Mouse (Mus musculus) kidney, postnatal 4 days (tissue): ENCODE results near the gene Polr2b.

Experiments
- DNase-seq, 2 experiments: peaks; one replicate each; pipeline ENCODE4 v3.0.0; 2021; ENCODE audit warnings: mixed read lengths in 2 of 2

The Polr2b gene

DNA sequence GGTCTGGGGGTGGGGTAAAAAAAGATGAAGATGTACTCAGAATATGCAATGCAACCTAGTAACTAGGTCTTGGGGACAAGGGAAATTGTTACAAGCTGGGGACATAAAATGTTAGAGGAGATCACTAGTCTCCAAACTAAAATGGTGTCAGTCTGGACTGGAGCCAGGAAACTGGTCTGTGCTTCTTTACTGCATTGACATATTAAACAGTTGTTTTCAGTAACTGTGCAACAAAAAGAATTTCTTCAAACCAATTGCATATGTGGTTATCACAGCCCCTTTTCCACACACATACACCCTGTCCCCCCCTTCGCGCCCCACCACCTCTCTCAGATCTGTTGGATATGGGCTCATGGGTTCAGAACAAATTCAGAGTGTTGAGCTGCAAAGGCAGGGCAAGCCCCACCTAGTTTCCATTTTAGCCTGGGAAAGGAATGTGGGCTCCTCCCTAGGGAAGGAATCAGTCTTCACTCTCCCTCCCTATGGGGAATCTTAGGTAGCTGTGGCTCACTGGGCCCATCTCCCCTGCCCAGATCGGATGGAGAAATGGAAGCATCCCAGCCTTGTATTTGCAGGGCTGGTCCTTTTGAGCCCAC, 54.6 kb downstream of the Polr2b start:
- DNase-seq, result peak in 1 of 2 experiments; percentile 57

DNA sequence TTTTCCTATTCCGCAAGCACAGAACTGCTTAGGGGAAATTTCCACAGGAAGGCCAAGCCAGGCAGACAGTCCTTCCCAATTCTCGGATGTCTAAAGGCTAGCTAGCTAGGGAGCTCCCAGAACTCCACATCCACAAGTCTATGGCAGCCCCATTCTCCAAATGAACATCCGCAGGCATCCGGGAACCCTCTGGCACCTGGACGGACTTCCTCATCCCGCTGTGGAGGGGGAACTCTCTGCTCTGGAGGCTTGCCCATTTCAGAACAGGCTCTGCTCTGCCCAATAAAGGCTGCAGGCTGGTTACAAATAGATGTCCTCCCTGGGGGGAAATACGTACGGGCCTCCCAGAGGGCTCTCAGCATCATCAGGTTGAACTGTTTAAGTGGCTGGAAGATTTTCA, 56.4 kb downstream of the Polr2b start:
- DNase-seq, result no peak

DNA sequence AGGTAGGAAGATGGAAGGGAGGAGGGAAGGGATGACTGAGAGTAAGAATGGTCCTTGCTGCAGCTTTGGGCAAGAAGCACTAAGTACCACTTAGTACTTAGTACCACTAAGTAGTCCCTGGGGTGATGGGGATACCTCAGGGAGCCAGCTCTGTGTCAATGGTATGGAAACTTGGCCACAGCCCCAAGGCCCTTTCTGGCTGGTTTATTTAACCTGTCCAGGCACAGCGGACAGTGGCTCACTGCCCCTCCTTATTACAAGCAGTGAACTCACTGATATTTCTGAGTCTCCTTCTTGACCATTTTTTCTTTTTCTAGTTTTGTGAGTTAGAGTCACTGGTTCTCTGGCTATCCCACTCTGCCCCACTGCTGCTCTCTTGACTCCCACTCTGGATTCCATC, 57.2 kb downstream of the Polr2b start:
- DNase-seq, result no peak

DNA sequence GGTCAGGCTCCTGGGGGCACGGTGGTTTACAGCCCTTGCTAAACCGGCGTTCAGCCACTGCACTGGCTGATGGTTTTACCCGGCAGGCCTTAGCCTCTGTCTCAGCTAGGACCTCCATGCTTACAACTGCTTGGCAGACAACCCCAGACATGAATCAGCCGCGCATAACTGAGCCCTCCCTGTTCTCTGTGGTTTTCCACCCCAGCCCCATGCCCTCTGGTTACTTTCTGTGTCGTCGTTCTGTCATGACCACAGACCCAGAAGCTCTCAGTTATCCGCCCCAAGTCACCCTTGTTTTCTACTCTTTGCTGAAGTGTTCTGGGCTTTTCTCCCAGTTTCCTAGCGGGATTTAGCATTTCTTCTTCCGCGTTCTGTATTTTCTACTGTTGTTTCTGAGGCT, 57.7 kb downstream of the Polr2b start:
- DNase-seq, result peak; percentile 60 to 68

DNA sequence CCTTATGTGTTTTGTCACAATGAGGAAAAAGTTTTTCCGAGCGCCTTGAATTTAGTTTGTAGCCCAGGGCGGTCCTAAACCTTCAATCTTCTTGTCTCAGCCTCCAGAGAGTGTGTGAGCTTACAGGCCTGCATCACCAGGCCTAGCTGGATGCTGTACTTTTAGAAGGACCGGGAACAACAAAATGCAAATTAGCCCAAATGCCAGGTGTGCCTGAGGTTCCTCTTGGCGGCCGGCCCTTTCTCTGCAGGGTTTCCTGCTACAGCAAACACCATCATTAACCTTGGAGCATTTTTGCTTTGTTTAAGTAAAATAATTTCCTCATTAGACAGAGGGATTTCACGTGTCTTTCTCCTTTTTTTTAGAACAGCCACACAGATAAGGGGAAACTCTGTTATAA, 58.2 kb downstream of the Polr2b start:
- DNase-seq, result no peak

DNA sequence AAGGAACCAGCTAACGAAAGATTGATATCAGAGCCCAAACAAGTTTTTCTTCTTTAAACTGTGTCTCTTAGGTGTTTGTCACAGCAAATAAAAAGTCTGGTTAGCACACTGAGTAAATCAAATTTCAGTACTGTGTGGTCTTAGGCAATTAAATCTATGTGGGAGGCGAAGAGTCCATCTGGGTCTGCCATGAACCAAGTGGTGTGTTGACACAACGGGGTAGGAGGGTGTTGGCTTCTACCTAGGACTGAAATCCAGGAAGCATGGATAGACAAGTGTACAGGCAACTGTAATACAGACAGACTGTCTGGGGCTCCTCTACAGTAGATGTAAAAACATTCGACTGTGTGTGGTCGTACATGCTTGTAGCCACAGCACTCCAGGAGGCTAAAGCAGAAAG, 59.4 kb downstream of the Polr2b start:
- DNase-seq, result no peak

DNA sequence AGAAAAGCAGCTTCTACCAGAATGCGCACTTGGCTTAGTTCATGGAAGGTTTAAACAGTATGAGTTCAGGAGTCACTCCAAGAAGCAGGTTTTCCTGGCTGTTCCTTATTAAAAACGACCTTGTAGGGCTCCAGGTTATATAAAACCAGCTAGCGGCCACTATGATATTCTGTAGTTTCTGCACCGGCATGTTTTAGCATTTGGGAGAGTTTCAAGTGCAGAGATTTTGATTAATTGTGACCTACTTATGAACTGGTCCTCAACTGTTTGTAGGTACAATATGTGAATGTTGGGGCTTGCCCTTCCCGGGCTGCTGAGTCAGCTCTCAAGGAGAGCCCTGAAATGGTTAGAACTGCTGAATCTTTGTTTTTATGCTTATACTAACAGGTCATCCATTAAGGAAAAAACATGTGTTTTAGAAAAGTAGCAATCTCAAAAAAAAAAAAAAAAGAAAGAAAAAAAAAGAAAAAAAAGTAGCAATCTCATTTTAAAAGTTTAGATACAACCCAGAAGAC, 60.5 kb downstream of the Polr2b start:
- no peak for DNase-seq

DNA sequence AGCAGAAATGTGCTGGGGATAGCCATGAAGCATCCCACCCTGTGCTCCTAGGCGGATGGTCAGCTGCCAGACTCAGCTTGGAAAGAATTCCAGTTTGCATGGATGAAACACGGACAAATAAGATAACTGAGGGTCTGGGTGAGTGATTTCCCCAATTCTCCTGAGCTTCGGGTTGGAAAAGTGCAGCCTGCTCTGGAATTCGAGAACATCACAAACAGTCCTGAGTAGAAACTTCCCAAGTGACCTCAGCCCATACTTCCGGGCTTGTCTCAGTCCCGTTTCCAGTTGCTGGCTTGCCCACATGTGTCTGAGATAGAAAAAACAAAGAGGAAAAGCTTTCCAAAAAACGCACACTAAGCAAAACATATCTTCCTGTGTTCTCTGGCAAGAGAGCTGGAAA, 62.3 kb downstream of the Polr2b start:
- no peak for DNase-seq

DNA sequence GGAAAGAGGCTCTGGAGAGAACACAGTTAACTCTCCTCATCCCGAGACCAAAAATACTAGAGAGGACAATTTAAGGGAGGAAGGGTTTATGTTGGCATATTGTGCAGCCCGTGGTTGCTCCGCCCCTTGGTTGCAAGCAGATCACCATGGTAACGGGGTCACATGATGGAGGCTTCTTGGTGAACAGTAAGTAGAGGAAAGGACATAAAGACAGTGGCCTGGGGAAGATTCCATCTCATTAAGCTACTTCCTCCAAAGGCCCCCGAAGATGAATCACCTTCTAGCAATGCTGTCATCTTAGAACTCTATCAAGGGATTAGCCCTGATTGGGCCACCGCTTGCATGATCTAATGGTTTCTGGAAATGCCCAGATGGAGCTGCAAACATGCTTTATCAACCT, 62.8 kb downstream of the Polr2b start:
- peak; percentile 55 to 73 for DNase-seq

DNA sequence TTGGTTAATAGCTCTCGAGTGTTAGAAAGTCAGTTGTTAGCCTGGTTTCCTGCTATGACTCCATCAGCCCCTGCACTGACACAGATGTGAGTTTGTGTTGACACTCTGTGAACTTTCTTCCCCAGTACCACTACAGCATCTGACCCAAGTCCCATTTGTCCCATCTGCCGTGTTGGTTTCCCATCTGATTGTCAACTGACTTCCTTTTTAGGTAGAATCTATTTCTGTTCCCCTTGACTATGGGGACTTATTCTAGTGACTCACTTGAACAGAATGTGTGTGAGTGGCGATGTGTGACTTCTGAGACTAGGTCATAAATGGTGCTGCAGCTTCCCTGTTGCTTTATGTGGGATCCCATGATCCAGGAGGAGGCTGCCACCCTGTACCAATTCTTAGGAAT, 65.0 kb downstream of the Polr2b start:
- DNase-seq, result no peak

DNA sequence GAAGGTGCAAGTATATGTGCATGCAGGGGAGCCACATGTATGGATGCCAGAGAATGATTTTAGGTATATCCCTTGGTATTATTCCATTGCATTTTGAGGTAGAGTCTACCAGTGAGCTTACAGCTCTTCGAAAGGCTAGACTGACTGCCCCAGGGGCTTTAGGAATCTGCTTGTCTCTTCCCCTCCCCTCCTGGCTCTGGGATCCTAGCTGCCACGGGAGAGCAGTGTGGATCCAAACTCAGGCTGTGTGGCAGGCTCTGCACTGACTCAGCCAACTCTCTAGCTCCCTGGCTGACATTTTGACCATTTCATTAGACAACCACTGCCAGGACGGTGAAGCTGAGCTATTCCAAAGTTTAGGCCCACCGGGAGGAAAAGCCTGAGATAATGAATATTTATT, 65.6 kb downstream of the Polr2b start:
- DNase-seq, result peak in 1 of 2 experiments; percentile 37

DNA sequence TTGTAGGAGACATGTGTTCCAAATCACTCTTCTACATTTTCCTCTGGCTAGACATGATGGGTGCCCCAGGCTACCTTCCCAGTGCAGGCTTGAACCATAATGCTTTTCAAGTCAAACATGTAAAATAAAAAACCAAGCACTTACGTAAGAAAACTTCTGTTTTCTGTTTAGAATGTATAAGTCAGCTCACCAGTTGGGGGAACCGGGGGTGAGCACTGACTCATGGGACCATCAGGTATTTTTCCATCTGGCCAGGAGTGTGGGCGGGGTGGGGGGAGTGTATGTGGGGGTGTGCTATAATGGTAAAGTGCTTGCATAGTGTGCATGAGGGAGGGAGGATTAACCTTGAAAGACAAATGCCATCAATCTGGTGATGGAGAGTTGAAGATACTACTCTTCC, 68.1 kb downstream of the Polr2b start:
- no peak for DNase-seq

DNA sequence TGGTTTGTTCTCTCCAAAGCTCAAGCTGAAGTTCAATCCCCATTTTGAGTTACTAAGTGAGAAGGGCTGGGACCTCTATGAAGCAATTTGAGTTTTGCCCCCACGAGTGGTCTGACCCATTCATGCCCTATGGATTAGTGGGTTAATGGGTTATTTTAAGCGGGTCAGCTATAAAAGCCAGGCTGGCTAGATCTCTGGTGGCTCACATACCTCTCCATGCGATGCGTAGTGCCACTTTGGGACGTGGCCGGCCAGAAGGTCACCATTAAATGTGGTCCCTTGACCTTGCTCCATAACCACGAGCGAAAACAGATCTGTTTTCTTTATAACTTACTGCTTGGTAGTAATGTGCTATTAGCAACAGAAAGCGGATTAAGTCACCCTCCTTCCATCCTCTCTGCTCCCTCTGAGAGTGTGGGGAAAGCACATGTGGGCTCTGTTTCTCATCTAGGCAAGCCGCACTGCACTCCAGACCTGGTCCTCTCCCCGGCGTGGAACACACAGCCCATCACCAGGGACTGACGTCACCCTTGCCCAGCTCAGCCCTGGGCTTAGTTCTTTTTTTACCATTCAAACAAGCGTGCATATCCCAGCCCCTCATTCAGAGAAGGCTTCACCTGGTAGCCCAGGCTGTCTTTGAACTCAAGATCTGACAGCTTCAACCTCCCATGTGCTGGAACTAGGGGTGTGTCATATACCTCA, 69.6 kb downstream of the Polr2b start:
- DNase-seq, result no peak

DNA sequence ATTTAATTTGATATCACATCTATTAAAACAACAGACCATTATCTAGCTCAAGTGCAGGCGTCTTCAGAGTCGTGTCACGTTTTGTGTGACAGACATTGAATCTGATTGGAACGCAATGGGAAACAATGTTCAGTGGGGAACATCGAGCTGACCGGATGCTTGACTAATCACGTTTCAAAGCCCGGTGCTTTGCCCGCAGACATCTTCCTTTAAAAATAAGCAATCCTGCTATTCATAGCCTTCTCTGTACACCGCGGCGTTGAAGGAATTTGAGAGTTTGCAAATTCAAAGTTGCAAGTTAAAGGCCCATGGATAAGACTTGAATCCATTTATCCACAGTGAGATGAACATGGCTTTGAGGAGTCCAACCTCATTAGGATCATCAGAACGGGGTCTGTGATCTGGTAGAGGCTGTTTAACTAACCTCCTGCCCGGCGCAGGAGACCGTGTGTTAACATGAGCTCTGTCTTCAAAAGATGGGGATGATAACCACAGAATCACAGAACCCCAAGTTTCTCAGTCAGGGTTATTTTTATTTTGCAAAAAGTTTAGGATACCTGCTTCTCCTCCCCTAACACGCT, 70.5 kb downstream of the Polr2b start:
- DNase-seq, result no peak

DNA sequence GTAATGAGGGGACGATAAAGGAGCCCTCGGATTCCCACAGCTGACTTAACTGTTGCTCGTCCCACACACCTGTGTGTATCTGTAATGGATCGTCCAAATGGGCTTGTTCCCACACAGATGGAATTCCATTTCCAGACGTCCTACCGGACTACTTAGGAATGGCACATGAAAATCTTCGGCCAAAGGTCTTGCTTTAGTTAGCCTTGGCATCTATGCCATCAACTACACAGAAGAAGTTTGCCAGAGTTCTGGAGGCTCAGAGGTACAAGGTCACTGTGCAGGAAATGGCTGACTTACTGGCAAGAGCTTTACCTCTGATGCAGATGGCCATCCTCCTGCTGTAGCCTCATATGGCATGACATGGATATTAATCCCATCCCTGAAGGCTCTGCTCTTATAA, 71.3 kb downstream of the Polr2b start:
- DNase-seq, result no peak

DNA sequence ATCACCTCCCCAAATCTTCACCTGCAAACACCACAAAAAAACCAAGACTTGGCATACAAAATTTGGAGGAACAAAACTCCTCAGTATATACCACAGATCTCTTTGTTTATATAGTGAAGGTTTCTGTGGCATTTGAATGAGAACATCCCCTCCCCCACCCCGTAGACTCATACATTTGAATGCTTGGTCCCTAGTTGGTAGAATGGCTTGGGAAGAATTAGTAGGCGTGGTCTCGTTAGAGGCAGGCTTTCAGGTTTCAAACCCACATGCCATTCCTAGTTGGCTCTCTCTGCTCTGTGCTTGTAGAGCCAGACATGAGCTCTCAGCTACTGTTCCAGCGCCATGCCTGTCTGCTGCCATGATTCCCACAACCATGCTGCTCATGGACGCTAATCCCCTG, 71.7 kb downstream of the Polr2b start:
- no peak for DNase-seq

DNA sequence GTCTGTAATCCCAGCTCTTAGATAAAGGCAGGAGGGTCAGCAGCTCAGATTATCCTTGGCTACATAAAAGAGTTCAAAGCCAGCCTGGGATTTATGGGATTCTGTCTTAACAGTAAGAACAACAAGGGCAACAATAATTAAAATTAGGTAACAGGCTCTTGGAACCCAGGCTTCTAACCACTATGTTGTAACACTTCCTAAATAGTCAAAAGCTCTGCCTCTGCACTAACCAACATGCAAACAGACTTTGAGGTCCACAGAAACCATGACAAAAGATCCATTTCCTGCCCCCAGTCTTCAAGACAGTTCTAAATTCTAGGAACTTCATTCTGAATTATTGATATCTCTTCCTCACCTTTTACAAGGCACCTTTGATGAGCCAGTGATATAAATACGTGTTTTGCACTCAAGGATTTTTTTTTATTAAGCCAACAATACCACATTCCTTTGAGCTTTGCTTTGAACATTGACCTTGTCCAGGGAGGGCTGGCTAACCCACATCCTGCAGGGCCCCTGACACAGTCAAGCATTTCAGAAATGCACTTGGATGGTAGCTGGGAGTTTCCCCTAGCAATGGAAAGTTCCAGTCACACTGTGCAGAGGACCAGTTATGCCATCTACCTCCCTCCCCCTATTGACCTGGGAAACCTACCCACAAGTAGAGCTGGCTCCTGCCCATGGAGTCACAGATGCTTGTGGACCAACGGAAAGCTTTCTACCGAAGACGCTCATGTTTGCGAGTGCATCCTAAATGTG, 74.0 kb downstream of the Polr2b start:
- peak in 1 of 2 experiments; percentile 70 for DNase-seq

DNA sequence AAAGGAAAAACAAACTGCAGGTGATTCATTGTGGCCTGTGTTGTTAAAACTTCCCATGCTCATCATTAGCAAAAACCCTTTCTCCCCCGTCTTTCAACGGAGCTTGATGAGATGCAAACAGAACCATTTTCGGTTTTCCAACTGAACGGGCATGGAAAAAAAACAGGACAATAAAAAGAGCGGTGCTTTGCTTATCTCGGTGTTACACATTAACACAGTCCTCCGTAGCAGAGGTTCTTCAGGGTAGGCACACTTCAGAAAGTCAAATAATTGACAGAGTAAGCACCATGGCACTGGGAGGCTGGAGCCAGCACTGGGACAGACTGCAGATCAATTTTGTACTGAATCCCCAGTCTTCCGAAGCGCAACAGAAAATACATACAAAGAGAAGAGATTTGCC, 74.8 kb downstream of the Polr2b start:
- peak in 1 of 2 experiments; percentile 57 for DNase-seq

DNA sequence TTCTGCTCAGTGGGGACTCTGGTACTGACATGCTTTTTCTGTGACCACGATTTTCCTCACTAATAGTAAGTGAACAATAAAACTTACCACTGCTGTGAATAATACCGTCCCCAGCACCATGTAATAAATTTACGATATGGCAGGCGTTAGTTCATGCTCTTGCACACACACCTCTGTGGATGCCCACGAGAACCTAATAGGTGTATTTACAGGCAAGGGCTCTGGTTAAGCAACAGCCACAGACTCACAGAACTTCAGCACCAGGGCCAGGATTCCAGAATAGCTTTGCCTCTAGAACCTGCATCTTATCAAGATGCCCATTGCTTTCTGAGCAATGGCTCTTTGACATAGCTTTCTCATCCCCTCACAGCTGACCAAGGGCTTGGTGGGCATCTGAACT, 75.3 kb downstream of the Polr2b start:
- no peak for DNase-seq

DNA sequence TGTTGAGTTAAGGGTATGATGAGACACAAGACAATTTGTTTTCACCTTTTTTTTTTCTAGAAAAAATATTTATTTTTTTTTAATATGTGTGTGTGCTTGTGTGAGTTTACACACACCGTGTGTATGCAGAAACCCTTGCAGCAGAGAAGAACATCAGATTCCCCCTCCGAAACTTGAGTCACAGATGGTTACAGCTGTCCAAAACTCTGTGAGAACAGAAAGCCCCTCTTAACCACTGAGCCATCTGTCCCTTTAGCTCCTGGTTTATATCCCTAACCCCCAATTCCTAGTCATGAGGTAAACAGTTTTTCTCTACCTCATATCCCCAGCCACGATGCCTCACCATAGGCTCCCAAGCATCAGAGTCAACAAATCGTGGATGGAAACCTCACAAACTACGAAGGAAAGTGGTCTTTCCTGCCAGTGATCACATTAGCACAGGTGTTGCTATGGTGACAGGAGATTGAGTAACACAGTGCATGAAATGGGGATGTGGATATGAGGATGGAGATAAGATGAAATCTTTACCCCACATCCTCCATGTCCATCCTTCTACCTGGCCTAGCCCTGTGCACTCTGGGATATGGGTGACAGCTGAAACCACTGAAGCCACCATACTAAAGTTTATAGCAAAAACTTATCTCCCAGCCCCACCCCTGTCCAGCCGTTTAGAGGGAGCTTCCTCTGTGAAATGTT, 76.1 kb downstream of the Polr2b start:
- DNase-seq, result no peak

DNA sequence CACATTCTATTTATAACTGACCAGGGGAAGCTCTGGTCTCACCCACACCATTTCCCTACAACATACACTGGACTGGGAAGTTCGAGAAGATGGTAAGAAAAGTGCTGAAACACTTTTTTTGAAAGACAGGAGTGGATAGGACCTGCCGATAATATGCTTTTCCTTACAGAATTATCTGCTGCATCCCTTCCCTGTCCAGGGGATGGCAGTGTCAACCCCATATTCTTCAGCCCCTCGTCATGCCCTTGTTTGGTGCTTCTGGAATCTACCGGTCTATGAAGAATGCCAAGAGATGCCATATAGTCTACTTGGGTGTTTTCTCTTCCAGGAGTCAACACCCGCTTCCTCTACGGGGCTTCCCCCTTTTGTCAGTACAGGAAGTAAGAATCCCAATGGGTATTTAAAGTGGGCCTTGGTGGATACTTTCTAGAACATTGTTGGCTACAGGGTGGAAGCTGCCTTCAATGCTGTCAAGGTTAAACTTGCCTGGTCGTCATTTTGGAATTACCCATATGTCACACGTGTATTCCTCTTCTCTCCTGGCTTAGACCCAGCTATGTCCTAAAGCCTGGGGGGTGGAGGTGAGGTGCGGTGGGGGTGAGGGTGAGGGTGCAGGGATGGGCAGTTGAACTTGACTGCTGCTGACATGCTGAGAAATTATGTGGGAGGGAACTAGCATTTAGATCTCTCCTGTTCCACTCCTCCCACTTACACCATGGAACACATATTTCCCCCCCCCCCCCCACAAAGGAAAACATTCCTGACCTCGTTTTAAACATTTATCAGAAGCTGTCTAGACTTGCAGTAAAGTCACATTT, 76.9 kb downstream of the Polr2b start:
- no peak for DNase-seq

DNA sequence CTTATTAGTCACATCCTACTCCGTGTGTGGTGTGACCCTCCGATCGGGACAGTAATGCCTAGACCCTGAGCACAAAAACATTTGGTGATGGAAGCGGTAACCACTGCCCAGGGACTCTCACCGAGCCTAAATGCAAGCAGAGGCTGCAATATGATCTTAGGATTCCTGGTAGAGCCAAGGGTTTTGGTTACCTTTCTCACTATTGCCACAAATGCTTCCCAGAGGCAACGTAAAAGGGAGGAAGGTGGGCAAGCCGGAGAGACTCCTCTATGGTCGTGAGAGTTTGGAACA, 77.4 kb downstream of the Polr2b start:
- no peak for DNase-seq
